Mouse (Mus musculus): Measurements from ENCODE around the gene Rnf41.

- TF ChIP-seq GATA1 (IDR thresholded peaks at IDR 0.05; ENCODE audit: low read length): no peak
- no peak for TF ChIP-seq TAL1 (IDR thresholded peaks at IDR 0.05; ENCODE audit: low read length)
Observed at GRCm38 (mm10) chr10:128369218-128369543, 42.3 kb upstream of the Rnf41 start.
